Mouse (Mus musculus): Measurements from ENCODE around the gene Dph6. TPM values are rescaled to one million over a fixed set of nuclear protein-coding genes. Genes with fewer than 3 reads are reported as not detected.
A peak's percentile ranks its signal among the peaks of the same experiment; 100 is the strongest.

The Dph6 gene
- polyA plus RNA-seq (2012; ENCODE audit: insufficient read depth, insufficient read length, missing spikeins), result 8.0 and 10.7 TPM in 2 replicates

DNA sequence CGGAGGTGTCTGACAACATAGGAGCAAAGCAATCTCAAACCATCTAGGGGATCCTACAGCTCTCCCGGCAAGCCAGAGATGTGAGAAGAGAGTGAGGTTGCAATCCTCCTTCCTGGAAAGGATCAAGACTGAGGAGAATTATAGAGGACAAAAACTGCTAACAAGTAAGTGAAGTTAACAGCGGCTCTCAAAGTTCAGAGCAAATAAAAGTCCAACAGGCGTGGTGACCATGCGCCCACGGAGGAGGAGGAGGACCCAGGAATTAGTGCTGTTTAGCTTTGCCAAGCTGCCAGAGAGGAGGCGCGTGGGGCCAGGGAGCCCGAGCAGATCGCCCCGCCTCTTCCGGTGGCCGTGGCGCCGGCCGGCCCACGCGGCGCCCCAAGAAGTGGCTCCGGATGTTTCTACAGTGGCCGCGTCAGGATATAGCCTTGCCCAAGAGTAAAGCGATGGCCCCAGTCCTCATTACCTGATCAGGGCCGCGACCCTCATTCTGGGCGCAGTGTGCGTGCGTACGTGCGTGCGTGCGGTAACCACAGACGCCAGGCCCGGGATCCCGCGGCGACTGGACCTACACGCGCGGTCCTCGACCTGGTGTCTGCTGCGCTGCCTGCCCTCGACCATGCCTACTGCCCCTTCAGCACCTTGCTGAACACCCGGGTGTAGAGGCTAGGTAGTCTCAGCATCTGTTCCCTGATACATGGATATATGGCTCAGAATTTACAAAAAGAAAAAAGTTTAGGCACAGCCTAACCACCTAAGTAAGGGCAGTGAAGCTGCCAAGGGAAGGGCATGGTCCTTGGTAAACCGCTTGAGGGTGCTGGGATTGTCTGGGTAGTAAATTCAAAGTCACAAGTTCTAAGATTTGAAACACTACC lies at the start of gene Dph6:
Gene Dph6 (minus strand): TSS at position 600 of the 875 bp plus-strand sequence.
- Histone ChIP-seq H3K4me1 (ENCODE audit: control insufficient read depth, insufficient read depth, insufficient read length, low read length) (no peaks in the 10 kb centered on the region), H3K27ac (replicated peaks; ENCODE audit: low read depth, low read length) (peak within 1 kb of the TSS; percentile 93), H3K4me3 (ENCODE audit: insufficient read depth, low read depth, low read length) (peak within 1 kb of the TSS; percentile 86)

DNA sequence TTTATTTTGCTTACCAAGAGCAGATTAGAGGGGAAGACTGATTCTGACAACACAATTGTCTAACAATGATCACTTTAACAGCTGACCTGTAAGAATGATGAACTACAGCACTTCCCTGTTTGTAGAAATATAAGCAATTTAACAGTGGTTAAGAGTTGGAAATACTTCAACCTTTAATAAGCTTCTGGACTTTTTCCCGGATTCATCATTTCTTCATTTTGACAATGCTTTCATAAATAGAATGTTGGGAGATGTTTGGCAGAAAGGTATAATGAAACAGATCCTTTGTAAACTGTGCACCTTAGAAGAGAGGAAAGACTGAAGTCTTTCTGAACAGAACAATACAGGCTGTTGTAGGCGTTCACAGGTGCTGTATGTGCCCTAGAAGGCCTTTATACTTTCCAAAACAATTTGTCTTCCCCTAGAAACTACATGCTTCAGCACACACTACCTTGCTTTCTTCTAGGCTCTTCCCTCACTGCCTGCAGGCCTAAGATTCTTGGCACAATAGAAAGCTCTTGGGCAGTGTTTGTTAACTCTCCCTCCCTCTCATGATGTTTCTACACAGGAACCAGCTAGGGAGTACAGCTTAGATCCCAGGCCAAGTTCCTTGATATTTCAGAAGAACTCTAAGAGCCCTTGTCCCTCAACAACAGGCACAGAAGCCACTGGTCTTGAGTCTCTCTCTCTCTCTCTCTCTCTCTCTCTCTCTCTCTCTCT lies 46.4 kb upstream of the Dph6 start:
- H3K27ac ChIP-seq (replicated peaks; ENCODE audit: low read depth, low read length), result peak overlapping the region; percentile 27
- peaks cover 4% of the 10 kb centered on the region; the same call in 1 of the 2 replicates for H3K4me1 ChIP-seq (ENCODE audit: control insufficient read depth, insufficient read depth, insufficient read length, low read length)
- H3K4me3 ChIP-seq (ENCODE audit: insufficient read depth, low read depth, low read length), result no peak overlapping the region

DNA sequence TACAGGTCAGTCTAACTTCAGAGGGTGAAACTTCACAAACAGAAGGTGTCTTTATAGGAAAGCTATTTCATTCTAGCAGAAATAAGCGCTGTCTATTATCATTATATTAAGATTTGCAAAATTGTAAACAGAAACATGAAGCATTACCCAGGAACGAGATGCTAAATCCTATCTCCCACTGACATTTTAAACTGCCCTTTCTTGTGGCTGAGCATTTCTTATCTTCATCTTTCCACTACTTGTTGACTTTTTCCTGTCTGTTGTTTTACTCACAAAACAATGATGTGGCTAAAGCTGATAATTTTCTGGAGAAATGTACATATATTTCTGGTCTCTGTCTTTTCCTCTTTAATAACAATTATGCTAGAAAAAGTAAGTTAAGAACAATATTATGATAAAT lies 36.8 kb upstream of the Dph6 start:
- Histone ChIP-seq H3K4me1 (ENCODE audit: control insufficient read depth, insufficient read depth, insufficient read length, low read length) (no peaks in the 10 kb centered on the region), H3K4me3 (ENCODE audit: insufficient read depth, low read depth, low read length) (no peak overlapping the region), H3K27ac (replicated peaks; ENCODE audit: low read depth, low read length) (no peak overlapping the region)

DNA sequence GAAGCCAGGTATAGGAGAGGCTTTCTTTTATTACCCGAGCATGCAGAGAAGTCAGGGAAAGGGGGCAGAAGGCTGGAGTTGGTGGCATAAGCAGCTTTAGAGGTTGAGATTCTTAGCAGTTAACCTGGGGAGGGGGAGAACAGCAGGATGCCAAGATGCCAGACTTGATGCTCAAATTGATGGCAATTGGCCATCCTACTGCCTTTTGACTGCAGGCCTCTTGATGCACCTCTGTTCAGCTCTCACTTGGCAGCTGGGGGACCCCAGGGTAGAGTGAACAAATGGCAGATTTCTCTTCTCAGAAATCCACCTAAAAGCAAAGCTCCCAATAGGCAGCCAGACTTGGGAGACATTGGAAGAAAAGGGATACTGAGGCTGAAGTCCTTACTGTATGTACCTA lies 32.7 kb upstream of the Dph6 start:
- H3K4me3 ChIP-seq (ENCODE audit: insufficient read depth, low read depth, low read length), result no peak overlapping the region
- H3K4me1 ChIP-seq (ENCODE audit: control insufficient read depth, insufficient read depth, insufficient read length, low read length), result no peaks in the 10 kb centered on the region
- H3K27ac ChIP-seq (replicated peaks; ENCODE audit: low read depth, low read length), result no peak overlapping the region

DNA sequence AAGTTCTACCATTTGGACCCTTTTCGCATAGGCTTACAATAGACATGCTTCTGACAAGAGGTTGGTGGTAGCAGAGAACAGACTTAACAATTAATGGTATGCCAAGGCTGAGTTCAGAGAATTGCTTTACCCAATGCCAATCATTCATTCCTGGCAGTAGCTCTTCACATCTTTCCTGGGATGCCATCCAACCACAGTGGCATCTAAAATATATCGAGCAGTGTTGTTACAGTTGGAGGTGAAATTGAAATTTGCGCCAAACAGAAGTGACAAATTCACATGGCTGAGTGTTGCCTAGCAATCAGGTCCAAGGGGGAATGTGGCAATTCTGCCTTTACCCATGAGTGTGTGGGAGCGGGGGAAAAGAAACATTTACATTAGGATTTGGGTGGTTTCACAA lies 32.3 kb upstream of the Dph6 start:
- H3K4me3 ChIP-seq (ENCODE audit: insufficient read depth, low read depth, low read length), result no peak overlapping the region
- no peak overlapping the region for H3K27ac ChIP-seq (replicated peaks; ENCODE audit: low read depth, low read length)
- H3K4me1 ChIP-seq (ENCODE audit: control insufficient read depth, insufficient read depth, insufficient read length, low read length), result no peaks in the 10 kb centered on the region

DNA sequence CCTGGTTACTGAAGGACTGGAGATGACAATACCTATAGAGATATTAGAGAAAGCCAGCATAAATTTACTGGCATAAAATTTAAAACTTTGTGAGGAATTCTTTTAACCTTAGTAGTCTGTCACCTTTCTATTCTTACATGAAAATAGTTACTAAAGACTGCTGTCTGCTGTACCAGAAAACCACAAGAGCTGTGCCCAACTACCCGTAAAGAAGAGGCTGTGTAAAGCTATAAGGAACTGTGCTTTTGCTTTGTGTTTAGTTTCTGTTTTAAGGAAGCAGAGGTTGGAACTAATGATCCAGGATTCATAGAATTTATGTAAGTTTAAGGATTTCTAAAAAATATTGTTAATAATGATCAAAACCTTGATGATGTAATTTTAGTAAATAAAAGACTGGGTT lies 19.1 kb upstream of the Dph6 start:
- Histone ChIP-seq H3K27ac (replicated peaks; ENCODE audit: low read depth, low read length) (no peak overlapping the region), H3K4me3 (ENCODE audit: insufficient read depth, low read depth, low read length) (no peak overlapping the region), H3K4me1 (ENCODE audit: control insufficient read depth, insufficient read depth, insufficient read length, low read length) (no peaks in the 10 kb centered on the region)

DNA sequence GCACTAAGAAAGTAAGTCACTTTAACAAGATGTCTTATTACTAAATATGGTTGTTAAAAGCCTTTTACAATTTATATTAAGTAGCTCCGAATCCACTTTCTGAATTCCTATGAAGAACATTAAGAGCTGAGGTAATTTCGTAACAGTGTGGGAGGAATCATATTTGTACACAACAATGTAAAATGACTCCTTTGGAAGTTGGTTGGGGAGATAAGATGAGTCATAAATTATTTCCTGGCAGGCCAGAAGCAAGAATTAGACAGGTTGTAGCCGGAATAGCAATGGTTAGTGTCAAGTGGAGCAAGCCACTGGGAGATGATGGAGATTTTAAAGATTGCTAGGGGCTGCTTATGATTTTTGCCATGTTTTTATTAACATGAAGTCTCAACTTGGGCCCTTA lies 16.2 kb upstream of the Dph6 start:
- Histone ChIP-seq H3K4me1 (ENCODE audit: control insufficient read depth, insufficient read depth, insufficient read length, low read length) (no peaks in the 10 kb centered on the region), H3K27ac (replicated peaks; ENCODE audit: low read depth, low read length) (no peak overlapping the region), H3K4me3 (ENCODE audit: insufficient read depth, low read depth, low read length) (no peak overlapping the region)

DNA sequence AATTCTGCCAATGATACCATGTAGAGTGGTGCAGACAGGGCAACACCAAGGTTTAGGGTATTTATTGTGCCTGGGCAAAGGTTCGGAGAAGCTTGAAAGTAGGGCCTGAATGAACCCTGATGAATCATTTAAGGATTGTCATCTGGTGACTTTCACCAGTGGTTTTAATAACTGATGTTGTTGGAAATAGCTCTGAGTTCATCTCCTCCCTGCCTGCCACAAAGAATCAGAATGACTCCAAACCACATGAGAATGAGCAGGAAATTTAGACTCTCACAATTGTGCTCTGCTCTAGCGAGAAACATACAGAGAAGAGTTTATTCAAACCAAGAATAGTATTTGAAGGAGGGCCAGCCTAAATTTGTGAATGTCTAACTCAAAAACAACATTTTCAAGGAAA lies 4.2 kb upstream of the Dph6 start:
- no peak overlapping the region for H3K4me3 ChIP-seq (ENCODE audit: insufficient read depth, low read depth, low read length)
- no peaks in the 10 kb centered on the region for H3K4me1 ChIP-seq (ENCODE audit: control insufficient read depth, insufficient read depth, insufficient read length, low read length)
- no peak overlapping the region for H3K27ac ChIP-seq (replicated peaks; ENCODE audit: low read depth, low read length)

DNA sequence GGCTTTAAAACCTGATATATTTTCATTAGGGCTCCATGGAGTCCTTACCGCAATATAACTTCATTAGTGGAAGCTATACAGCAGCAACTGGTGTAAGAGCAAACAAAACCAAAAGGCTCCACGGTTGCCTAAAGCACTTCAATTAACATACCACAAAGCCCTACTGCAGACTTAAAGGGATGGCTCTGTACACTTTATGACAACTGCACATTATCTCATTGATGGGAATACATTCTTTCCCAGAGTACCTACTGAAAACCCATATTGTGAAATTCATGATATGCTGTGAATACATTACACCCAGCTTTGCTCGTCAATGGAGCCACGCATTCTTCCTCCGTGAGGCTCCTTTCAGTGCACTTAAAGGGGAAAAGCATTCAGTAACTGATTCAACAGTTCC lies 8.5 kb downstream of the Dph6 start:
- no peak overlapping the region for H3K4me3 ChIP-seq (ENCODE audit: insufficient read depth, low read depth, low read length)
- H3K4me1 ChIP-seq (ENCODE audit: control insufficient read depth, insufficient read depth, insufficient read length, low read length), result no peaks in the 10 kb centered on the region
- H3K27ac ChIP-seq (replicated peaks; ENCODE audit: low read depth, low read length), result no peak overlapping the region

DNA sequence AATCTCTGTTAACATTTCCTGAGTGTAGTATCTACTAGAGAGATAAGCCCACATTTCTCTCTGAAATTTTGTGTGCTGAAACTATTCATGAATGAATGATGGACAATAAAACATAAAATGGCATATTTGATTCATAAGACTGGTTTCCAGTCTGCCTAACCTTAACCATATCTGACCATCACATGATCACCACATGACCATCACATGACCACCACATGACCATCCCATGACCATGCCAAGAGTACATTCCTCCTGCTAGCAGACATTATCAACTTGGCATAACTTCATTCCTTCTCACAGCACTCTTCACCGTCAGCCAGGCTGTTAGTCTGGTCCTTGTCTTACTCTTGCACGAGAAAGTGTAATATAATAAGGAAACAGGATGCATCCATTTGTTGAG lies 10.9 kb downstream of the Dph6 start:
- H3K4me3 ChIP-seq (ENCODE audit: insufficient read depth, low read depth, low read length), result no peak overlapping the region
- no peak overlapping the region for H3K27ac ChIP-seq (replicated peaks; ENCODE audit: low read depth, low read length)

DNA sequence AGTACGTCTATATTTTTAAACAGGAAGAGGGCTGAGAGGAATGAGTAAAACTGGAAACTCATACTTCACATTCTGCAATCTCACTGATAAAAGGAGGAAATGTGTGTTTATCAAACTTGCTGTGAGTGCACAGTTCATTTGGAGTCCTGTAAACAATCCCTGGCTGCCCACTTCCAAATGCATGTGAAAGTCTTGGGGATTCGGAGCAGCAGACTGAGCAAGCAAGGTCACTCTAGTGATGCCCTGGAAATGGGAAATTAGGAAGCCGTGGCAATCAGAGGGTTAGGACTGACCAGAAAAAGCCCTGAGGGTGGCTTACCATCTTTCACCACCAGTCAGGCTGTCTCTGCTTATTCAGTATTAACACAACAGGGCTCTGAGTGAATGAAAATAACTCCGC lies 30.1 kb downstream of the Dph6 start:
- Histone ChIP-seq H3K4me3 (ENCODE audit: insufficient read depth, low read depth, low read length) (no peak overlapping the region), H3K4me1 (ENCODE audit: control insufficient read depth, insufficient read depth, insufficient read length, low read length) (peaks cover 3% of the 10 kb centered on the region; the same call in 1 of the 2 replicates), H3K27ac (replicated peaks; ENCODE audit: low read depth, low read length) (no peak overlapping the region)

More for the DNA sequence above, 10.9 kb downstream of the Dph6 start:
- no peaks in the 10 kb centered on the region for H3K4me1 ChIP-seq (ENCODE audit: control insufficient read depth, insufficient read depth, insufficient read length, low read length)

DNA sequence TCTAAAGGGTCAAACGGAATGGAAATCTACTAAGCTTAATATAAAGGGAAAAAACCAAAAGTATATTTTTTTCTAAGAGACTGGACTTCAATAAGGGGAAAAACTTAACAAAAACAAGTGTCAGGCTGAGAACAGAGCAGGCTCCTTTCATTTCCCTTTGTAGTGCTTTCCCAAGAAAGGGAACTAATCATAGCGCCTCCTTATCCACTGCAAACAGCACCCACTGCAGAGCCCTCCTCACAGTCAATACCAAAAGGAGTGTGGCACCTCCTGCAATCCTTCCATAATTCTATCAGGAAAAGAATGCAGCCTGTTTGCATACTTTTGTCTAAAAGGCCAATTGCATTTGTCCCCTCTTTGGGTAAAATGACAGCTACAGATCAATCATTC lies 32.2 kb downstream of the Dph6 start:
- no peak overlapping the region for H3K27ac ChIP-seq (replicated peaks; ENCODE audit: low read depth, low read length)

DNA sequence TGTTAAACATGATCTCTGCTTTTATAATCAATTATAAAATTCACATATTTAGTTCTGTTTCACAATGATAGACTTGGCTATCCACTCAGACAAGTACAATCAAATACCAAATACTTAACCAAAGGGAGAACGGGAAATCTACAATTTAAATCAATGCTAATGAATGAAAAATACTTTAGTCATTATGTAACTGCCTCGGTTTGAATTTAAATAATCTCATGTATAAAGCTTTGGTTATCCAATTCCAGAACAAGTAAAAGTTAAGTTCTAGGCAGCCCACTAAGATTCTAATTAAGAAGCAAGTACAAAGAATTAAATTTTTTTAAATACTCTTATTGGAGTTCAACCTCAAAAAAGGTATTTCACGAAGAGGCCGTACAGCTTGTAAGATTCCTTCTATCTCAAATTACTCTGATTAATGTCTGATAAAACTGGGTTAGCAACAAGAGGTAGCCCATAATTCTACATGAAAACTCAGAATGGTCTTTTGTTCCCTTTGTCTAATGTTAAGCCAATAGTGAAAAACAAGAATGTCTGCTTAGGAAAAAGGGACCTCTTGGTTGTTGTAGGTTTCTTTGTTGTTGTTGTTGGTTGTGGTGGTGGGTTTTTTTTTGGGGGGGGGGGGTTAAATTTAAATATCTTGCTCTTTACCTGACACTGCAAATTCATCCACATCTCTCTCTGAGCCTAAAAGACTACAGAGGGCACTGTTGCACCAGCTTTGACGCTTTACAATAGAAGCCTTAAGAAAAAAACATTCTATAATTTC lies 32.8 kb downstream of the Dph6 start:
- H3K27ac ChIP-seq (replicated peaks; ENCODE audit: low read depth, low read length), result no peak overlapping the region
- H3K4me1 ChIP-seq (ENCODE audit: control insufficient read depth, insufficient read depth, insufficient read length, low read length), result peaks cover 3% of the 10 kb centered on the region; the same call in 1 of the 2 replicates
- no peak overlapping the region for H3K4me3 ChIP-seq (ENCODE audit: insufficient read depth, low read depth, low read length)

More for the DNA sequence above, 32.2 kb downstream of the Dph6 start:
- Histone ChIP-seq H3K4me1 (ENCODE audit: control insufficient read depth, insufficient read depth, insufficient read length, low read length) (peaks cover 3% of the 10 kb centered on the region; the same call in 1 of the 2 replicates), H3K4me3 (ENCODE audit: insufficient read depth, low read depth, low read length) (no peak overlapping the region)

DNA sequence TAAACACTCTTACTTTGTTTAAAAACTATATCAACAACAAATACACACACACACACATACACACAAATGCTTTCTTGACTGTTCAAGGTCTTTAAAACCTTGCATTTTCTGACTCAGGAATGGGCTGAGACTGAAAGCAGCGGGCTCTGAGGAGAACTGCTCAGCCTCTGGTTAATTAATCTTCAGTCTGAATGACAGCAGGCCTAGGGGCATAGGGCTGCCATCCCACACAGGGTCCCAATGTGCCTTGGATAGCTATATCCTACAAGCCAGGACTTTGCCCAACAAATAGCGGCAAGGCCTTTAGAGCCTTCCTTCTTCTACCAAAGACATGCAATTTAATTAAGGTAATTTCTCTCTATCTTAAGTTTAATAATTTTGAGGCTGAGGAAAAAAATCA lies 43.2 kb downstream of the Dph6 start:
- H3K4me3 ChIP-seq (ENCODE audit: insufficient read depth, low read depth, low read length), result no peak overlapping the region
- H3K27ac ChIP-seq (replicated peaks; ENCODE audit: low read depth, low read length), result no peak overlapping the region
- H3K4me1 ChIP-seq (ENCODE audit: control insufficient read depth, insufficient read depth, insufficient read length, low read length), result no peaks in the 10 kb centered on the region

DNA sequence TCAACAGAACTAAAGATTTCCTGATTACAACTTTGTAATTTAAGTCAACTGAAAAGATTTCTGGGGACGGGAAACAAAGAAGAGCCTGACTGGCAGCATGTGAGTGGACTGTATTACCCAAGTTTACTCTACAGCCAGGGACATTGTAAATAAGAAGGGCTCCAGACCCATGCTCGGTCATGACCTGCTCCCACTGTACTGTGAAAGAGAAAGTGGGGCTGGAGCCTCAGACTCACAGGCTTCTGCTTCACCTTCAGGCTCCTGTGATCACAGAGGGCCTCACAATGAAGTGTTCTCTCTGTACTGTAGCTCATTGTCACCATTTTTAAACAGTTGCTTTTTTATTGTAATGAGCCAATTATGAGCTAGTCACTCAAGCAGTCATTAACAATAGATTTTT lies 44.7 kb downstream of the Dph6 start:
- no peaks in the 10 kb centered on the region for H3K4me1 ChIP-seq (ENCODE audit: control insufficient read depth, insufficient read depth, insufficient read length, low read length)
- H3K27ac ChIP-seq (replicated peaks; ENCODE audit: low read depth, low read length), result no peak overlapping the region
- no peak overlapping the region for H3K4me3 ChIP-seq (ENCODE audit: insufficient read depth, low read depth, low read length)

Data from brown adipose tissue, adult 24 weeks (tissue).